Mouse (Mus musculus): ENCODE measurements at regions not wholly inside any gene's neighbourhood (a gene's known extent, or its start where the extent isn't known, plus 50 kb on each side); places are given as distances from the start of the nearest gene placed in this dataset.

DNA sequence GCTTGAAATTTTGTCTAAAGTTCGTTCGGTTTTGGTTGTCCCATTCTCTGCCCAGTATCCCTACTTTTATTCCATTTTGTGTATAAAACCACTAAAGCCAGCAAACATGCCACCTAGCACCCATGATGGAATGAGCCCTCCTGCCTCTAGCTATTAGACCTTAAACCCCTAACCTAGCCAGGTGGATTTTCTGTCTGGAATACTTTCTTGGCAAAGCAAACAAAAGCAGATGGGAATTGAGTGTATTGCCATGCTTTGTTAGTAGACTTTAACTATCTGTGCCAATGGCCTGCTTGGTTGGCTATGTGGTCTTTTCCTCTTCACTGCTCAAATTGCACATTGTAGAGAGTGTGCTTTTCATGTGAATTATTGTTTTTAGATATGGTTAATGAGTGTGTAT lies 197.7 kb downstream of the Cst10 start:
- Histone ChIP-seq H3K4me2 (replicated peaks) (no peak overlapping the region), H3K27me3 (ENCODE audit: control insufficient read depth, insufficient read depth, low read length) (no peaks in the 10 kb centered on the region), H3K36me3 (replicated peaks; ENCODE audit: control insufficient read depth, insufficient read depth) (no peaks in the 10 kb centered on the region), H3K4me3 (replicated peaks; ENCODE audit: low read length) (no peak overlapping the region), H3K9me3 (ENCODE audit: control insufficient read depth, low read length) (no peaks in the 10 kb centered on the region), H3K9ac (no peak overlapping the region), H3K27ac (no peak overlapping the region), H3K4me1 (replicated peaks; ENCODE audit: control insufficient read depth, insufficient read depth, low read length) (no peaks in the 10 kb centered on the region)
- no peak for ATAC-seq (ENCODE audit: low FRiP score)
- no peak for DNase-seq (ENCODE audit: low spot score)
- WGBS = 84% methylated on average over 2 of the region's 2 CpGs

DNA sequence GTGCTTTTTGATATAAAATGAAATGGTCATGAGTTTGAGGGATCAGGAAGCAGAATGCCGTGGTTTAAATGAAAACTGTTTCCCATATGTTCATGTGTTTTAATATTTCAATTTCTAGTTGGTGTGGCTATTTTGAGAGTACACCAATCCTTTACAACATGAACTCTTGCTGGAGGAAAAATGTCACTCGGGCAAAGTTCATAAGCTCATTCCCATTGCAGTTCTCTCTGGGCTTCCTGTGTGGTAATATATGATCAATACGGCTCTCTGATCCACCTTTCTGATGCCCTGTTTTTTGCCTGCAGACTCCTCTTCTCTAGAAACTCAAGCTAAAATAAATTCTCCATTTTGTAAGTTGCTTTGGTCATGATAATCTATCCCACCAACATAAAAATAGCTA lies 208.5 kb downstream of the Cst10 start:
- no peak overlapping the region for H3K27ac ChIP-seq
- no peak overlapping the region for H3K4me2 ChIP-seq (replicated peaks)
- 91% methylated on average over 3 of the region's 3 CpGs for WGBS
- H3K27me3 ChIP-seq (ENCODE audit: control insufficient read depth, insufficient read depth, low read length) = no peaks in the 10 kb centered on the region
- no peaks in the 10 kb centered on the region for H3K9me3 ChIP-seq (ENCODE audit: control insufficient read depth, low read length)
- H3K4me1 ChIP-seq (replicated peaks; ENCODE audit: control insufficient read depth, insufficient read depth, low read length) = no peaks in the 10 kb centered on the region
- no peak overlapping the region for H3K9ac ChIP-seq
- ATAC-seq (ENCODE audit: low FRiP score) (no peak), DNase-seq (ENCODE audit: low spot score) (no peak)
- H3K36me3 ChIP-seq (replicated peaks; ENCODE audit: control insufficient read depth, insufficient read depth) = no peaks in the 10 kb centered on the region
- no peak overlapping the region for H3K4me3 ChIP-seq (replicated peaks; ENCODE audit: low read length)

DNA sequence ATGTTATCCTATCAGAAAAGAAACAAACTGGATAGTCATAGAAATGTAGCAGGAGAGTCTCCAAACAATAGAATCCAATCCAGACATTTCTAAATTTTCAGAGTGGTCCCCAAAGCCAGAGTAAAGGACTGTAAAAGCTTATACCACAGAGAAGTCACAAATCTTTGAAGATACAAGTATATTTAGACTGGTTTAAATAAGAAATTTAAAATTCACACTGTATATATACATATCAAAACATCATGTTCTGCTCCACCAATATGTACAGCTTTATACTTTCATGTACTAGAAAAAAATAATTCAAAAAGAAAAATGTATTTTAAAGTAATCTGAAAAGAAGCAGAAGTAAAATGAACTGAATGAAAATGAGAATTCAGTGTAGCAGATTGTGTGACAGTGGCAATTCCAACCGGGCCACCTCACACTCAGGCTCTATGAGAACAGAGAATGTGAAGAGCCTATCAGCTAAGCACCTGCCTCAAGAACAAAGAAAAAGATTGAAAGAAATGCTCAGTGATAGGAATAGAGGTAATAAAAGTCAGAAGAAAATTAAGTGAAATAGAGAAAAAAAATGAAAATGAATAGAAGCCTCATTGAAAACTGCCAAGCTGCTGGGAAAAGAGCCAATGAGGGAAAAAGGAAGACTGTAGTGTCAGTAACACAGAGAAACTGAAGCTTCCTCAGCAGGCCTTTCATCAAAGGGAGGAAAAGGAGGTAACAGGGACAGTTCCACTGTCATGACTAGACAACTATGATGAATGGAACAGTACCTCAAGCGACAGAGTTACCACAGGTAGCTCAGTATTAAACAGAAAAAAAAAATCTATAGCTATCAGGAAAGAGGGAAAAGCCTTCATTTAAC lies 209.5 kb downstream of the Cst10 start:
- no peak overlapping the region for H3K27ac ChIP-seq
- H3K9me3 ChIP-seq (ENCODE audit: control insufficient read depth, low read length) = no peaks in the 10 kb centered on the region
- H3K4me3 ChIP-seq (replicated peaks; ENCODE audit: low read length) = no peak overlapping the region
- no peak overlapping the region for H3K9ac ChIP-seq
- no peak for DNase-seq (ENCODE audit: low spot score)
- 59% methylated on average over 2 of the region's 2 CpGs for WGBS
- H3K4me1 ChIP-seq (replicated peaks; ENCODE audit: control insufficient read depth, insufficient read depth, low read length) = no peaks in the 10 kb centered on the region
- ATAC-seq (ENCODE audit: low FRiP score) = no peak
- no peaks in the 10 kb centered on the region for H3K27me3 ChIP-seq (ENCODE audit: control insufficient read depth, insufficient read depth, low read length)
- no peaks in the 10 kb centered on the region for H3K36me3 ChIP-seq (replicated peaks; ENCODE audit: control insufficient read depth, insufficient read depth)
- H3K4me2 ChIP-seq (replicated peaks) = no peak overlapping the region

DNA sequence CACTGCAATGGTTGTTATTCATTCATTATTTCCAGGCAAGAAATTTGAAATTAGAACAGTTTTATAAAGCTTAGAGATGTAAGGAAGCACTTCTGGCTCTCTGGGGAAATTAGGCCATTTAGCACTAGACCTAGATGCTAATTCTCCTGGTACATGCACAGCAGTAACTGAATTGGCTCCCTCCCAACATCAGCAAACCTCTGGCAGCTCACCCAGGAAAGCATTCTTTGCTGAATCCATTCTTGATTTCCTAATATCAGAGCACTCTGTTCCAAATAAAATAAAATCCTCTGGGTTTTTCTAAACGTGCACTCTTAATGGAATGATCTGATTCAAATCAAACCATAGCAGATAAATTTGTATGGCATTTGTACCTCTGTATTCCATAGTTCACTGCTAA lies 203.4 kb upstream of the Syndig1 start:
- Histone ChIP-seq H3K4me3 (replicated peaks; ENCODE audit: low read length) (no peak overlapping the region), H3K27me3 (ENCODE audit: control insufficient read depth, insufficient read depth, low read length) (no peaks in the 10 kb centered on the region), H3K36me3 (replicated peaks; ENCODE audit: control insufficient read depth, insufficient read depth) (no peaks in the 10 kb centered on the region), H3K27ac (no peak overlapping the region), H3K4me2 (replicated peaks) (no peak overlapping the region), H3K9me3 (ENCODE audit: control insufficient read depth, low read length) (no peaks in the 10 kb centered on the region), H3K9ac (no peak overlapping the region), H3K4me1 (replicated peaks; ENCODE audit: control insufficient read depth, insufficient read depth, low read length) (no peaks in the 10 kb centered on the region)
- WGBS = 63% methylated on average over 1 of the region's 1 CpGs
- DNase-seq (ENCODE audit: low spot score) (peak; percentile 50), ATAC-seq (ENCODE audit: low FRiP score) (no peak; the same call in 1 of the 2 replicates)

DNA sequence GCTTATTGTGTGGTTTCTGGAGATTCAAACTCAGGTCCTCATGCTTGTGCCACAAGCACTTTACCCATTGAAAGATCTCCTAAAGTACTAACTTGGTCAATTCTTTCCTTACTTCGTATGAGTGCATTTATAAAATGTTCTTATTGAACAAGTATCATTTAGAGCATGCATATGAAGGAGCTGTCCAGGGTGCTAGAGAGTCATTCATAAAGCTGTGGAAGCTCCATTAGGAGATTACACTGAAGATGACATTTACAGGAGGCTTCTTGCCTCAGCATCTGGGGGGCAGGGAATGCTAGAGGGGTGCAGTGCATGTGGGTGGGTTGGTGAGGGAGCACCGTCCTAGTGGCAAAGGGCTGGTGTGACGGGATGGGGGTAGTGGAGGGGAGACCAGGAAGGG lies 187.8 kb upstream of the Syndig1 start:
- ATAC-seq (ENCODE audit: low FRiP score) (no peak), DNase-seq (ENCODE audit: low spot score) (no peak)
- H3K4me3 ChIP-seq (replicated peaks; ENCODE audit: low read length) = no peak overlapping the region
- 82% methylated on average over 3 of the region's 3 CpGs for WGBS
- no peaks in the 10 kb centered on the region for H3K4me1 ChIP-seq (replicated peaks; ENCODE audit: control insufficient read depth, insufficient read depth, low read length)
- no peak overlapping the region for H3K4me2 ChIP-seq (replicated peaks)
- H3K27ac ChIP-seq = no peak overlapping the region
- H3K36me3 ChIP-seq (replicated peaks; ENCODE audit: control insufficient read depth, insufficient read depth) = no peaks in the 10 kb centered on the region
- no peaks in the 10 kb centered on the region for H3K27me3 ChIP-seq (ENCODE audit: control insufficient read depth, insufficient read depth, low read length)
- no peaks in the 10 kb centered on the region for H3K9me3 ChIP-seq (ENCODE audit: control insufficient read depth, low read length)
- no peak overlapping the region for H3K9ac ChIP-seq

DNA sequence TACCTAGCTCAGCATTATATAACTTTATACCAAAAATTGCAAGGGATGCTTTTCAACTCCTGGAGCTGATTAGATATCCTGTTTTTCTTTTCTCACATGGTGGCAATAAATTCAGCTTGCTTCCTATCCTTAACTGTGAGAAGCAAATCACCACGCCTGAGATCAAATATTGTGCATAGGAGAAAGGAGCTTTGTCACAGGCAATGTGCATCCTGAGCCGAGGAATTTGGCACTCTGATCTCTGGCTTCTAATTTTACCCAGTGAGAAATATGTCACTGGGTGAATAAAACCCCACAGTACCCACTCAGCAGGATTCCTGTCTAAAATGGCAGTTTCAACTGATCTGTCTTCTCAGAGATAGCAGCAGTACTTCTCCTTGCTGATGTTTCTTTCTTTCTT lies 177.2 kb upstream of the Syndig1 start:
- Histone ChIP-seq H3K4me2 (replicated peaks) (no peak overlapping the region), H3K27me3 (ENCODE audit: control insufficient read depth, insufficient read depth, low read length) (no peaks in the 10 kb centered on the region), H3K4me1 (replicated peaks; ENCODE audit: control insufficient read depth, insufficient read depth, low read length) (no peaks in the 10 kb centered on the region), H3K9ac (no peak overlapping the region), H3K27ac (no peak overlapping the region), H3K36me3 (replicated peaks; ENCODE audit: control insufficient read depth, insufficient read depth) (no peaks in the 10 kb centered on the region), H3K9me3 (ENCODE audit: control insufficient read depth, low read length) (no peaks in the 10 kb centered on the region), H3K4me3 (replicated peaks; ENCODE audit: low read length) (no peak overlapping the region)
- 63% methylated on average over 2 of the region's 2 CpGs for WGBS
- ATAC-seq (ENCODE audit: low FRiP score) (no peak), DNase-seq (ENCODE audit: low spot score) (no peak)

DNA sequence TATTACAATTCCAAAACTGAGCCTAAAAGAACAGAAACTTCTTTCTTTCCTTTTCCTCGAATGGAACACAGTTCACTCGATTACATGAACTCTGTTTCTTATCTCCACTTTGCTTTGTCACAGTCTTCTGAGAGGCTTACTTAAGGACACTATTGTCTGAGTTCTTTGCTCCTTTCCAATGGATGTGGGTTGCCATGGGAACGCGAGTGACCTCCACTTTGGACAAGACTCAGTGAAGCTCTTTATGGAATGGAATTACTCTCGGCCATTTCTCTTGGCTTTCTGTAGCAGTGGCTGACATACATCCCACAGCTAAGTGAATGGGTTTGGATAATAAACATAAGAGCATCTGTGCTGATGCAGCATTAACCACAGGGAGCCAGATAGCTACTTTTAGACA lies 167.9 kb upstream of the Syndig1 start:
- ATAC-seq (ENCODE audit: low FRiP score) (peak; percentile 31; the same call in 1 of the 2 replicates), DNase-seq (ENCODE audit: low spot score) (no peak)
- Histone ChIP-seq H3K27me3 (ENCODE audit: control insufficient read depth, insufficient read depth, low read length) (no peaks in the 10 kb centered on the region), H3K9ac (no peak overlapping the region), H3K9me3 (ENCODE audit: control insufficient read depth, low read length) (no peaks in the 10 kb centered on the region), H3K4me2 (replicated peaks) (no peak overlapping the region), H3K4me1 (replicated peaks; ENCODE audit: control insufficient read depth, insufficient read depth, low read length) (no peaks in the 10 kb centered on the region), H3K36me3 (replicated peaks; ENCODE audit: control insufficient read depth, insufficient read depth) (no peaks in the 10 kb centered on the region), H3K27ac (no peak overlapping the region), H3K4me3 (replicated peaks; ENCODE audit: low read length) (no peak overlapping the region)
- 42% methylated on average over 5 of the region's 5 CpGs for WGBS

DNA sequence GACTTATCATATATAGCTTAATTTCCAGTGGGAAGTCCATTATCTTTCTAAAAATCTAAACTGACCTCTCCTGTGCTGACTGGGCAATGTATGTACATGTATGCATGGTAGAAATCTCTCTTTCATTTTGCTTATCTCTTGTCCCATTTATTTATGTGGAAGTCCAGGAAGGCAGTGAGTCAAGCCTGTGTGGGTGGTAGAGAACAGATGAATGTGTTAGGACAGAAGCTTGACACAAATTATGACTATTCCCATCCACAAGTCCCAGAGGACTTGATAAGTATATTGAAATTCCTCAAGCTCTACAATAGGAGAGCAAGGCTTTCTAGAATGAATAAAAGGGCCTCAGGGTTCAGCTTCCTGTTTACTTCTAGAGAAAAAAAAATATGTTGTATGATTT lies 164.6 kb upstream of the Syndig1 start:
- no peaks in the 10 kb centered on the region for H3K27me3 ChIP-seq (ENCODE audit: control insufficient read depth, insufficient read depth, low read length)
- no peak for ATAC-seq (ENCODE audit: low FRiP score)

DNA sequence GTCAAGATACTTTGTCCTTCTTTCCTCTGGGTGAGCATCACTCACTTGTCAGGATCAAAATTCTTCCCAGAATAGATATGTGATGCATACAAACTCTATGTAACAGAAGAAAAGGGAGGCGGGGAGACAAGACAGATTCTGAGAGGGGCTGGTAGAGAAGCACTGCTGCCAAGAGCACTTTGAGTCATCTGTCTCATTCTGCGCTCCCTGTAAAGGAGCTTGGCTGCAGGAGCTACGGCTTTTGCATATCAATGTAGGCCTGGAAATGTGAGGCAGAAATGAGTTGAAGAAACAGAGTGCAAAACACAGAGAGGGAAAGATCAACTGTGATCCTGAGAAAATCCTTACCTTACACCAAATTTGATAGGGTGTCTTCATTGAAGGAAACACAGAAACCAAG lies 162.6 kb upstream of the Syndig1 start:
- Histone ChIP-seq H3K4me3 (replicated peaks; ENCODE audit: low read length) (no peak overlapping the region), H3K4me1 (replicated peaks; ENCODE audit: control insufficient read depth, insufficient read depth, low read length) (no peaks in the 10 kb centered on the region), H3K27me3 (ENCODE audit: control insufficient read depth, insufficient read depth, low read length) (no peaks in the 10 kb centered on the region), H3K9me3 (ENCODE audit: control insufficient read depth, low read length) (no peaks in the 10 kb centered on the region), H3K4me2 (replicated peaks) (no peak overlapping the region), H3K27ac (no peak overlapping the region), H3K36me3 (replicated peaks; ENCODE audit: control insufficient read depth, insufficient read depth) (no peaks in the 10 kb centered on the region), H3K9ac (no peak overlapping the region)
- no peak for ATAC-seq (ENCODE audit: low FRiP score)
- 57% methylated on average over 3 of the region's 3 CpGs for WGBS
- no peak for DNase-seq (ENCODE audit: low spot score)

More for the DNA sequence above, 164.6 kb upstream of the Syndig1 start:
- Histone ChIP-seq H3K4me1 (replicated peaks; ENCODE audit: control insufficient read depth, insufficient read depth, low read length) (no peaks in the 10 kb centered on the region), H3K9ac (no peak overlapping the region), H3K4me2 (replicated peaks) (no peak overlapping the region), H3K36me3 (replicated peaks; ENCODE audit: control insufficient read depth, insufficient read depth) (no peaks in the 10 kb centered on the region), H3K4me3 (replicated peaks; ENCODE audit: low read length) (no peak overlapping the region), H3K9me3 (ENCODE audit: control insufficient read depth, low read length) (no peaks in the 10 kb centered on the region), H3K27ac (no peak overlapping the region)
- no peak for DNase-seq (ENCODE audit: low spot score)

DNA sequence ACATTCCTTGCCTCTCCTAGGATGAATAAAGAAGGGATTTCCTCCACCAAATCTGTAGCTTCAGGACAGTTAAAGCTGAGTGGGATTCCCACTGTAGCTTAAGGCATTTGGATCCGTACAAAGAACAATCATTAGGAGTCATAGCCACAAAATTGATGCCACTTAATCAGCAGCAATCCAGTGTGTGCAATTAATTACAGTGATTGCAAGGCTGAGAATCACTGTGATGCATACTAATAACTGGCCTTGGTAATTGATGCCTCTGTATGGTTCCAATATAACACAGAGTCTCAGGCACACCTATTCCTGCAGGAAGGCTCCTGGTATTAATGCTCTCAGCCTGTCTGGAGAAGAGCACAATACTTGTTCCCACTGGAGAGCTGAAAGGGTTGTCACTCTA lies 157.1 kb upstream of the Syndig1 start:
- 50% methylated on average over 1 of the region's 1 CpGs for WGBS
- Histone ChIP-seq H3K9me3 (ENCODE audit: control insufficient read depth, low read length) (no peaks in the 10 kb centered on the region), H3K27me3 (ENCODE audit: control insufficient read depth, insufficient read depth, low read length) (no peaks in the 10 kb centered on the region), H3K27ac (no peak overlapping the region), H3K9ac (no peak overlapping the region), H3K36me3 (replicated peaks; ENCODE audit: control insufficient read depth, insufficient read depth) (no peaks in the 10 kb centered on the region), H3K4me3 (replicated peaks; ENCODE audit: low read length) (no peak overlapping the region), H3K4me1 (replicated peaks; ENCODE audit: control insufficient read depth, insufficient read depth, low read length) (no peaks in the 10 kb centered on the region), H3K4me2 (replicated peaks) (no peak overlapping the region)
- no peak for DNase-seq (ENCODE audit: low spot score)
- peak; percentile 34; the same call in 1 of the 2 replicates for ATAC-seq (ENCODE audit: low FRiP score)

Measured in hindbrain, embryonic 14.5 days (tissue).